Mouse (Mus musculus) right cerebral cortex, postnatal 25 days (tissue): ENCODE measurements at regions not wholly inside any gene's neighbourhood (a gene's known extent, or its start where the extent isn't known, plus 50 kb on each side); places are given as distances from the start of the nearest gene placed in this dataset.

ENCODE experiments used
- DNase-seq: peaks from one replicate; pipeline ENCODE4 v3.0.0; 2022

GRCm38 (mm10) chrX:9738904-9739303, 76.1 kb upstream of the Dynlt3 start:
- DNase-seq, result no peak

- no peak for DNase-seq
These were observed 79.7 kb upstream of the Dynlt3 start for GRCm38 (mm10) chrX:9742518-9742917.

GRCm38 (mm10) chrX:9747305-9747938, 84.6 kb upstream of the Dynlt3 start:
- peak; percentile 16 for DNase-seq

- no peak for DNase-seq
These were observed 90.3 kb upstream of the Dynlt3 start for GRCm38 (mm10) chrX:9752954-9753572.

GRCm38 (mm10) chrX:9769540-9769939, 77.2 kb upstream of the Hypm start:
- no peak for DNase-seq

GRCm38 (mm10) chrX:9777498-9777897, 69.2 kb upstream of the Hypm start:
- DNase-seq, result no peak

- no peak for DNase-seq
These were observed 57.2 kb upstream of the Hypm start for GRCm38 (mm10) chrX:9789542-9789941.
